Comparison of ENCODE assay signal across 14 mouse cellular contexts in the genomic region with DNA sequence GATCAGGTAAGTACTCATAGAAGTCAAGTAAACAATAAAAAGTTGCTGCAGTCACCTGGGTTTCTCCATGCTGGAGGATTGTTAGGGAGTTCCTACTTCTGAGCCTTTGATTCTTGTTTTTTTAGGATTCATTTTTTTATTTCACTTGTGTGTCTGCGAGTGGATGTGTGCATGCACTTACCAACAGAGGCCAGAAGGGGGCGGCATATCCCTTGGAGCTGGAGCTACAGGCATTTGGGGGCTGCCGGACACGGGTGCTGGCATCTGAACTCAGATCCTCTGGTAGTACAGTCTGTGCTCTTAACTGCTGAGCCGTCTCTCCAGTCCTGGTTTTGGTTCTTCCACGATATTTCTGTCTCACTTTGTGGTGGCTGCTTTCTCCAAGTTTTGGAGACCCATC. TPM values are rescaled to one million over a fixed set of nuclear protein-coding genes. Genes with fewer than 3 reads are reported as not detected.
DNase-seq lines count a peak whose midpoint lies in the region; ATAC-seq and TF ChIP-seq lines count a peak whose summit lies in the region.
"Had no signal": no experiment of that assay in that cellular context is flagged by ENCODE, and none has a peak within 500 bp of the region (broad histone marks: within the 10 kb centered on the region; RNA-seq: fewer than 3 reads in every experiment).

No protein-coding gene starts in this region.

- DNase-seq in 3T3-L1 (ENCODE audit: low read depth, low spot score): peak; percentile 9
- DNase-seq in heart, postnatal 10 days: no peak
- no peak for DNase-seq in urinary bladder, adult 2 months (ENCODE audit: low spot score)
- DNase-seq: gastrocnemius, postnatal 14 days; layer of hippocampus, postnatal 36 days; thymus, adult 2 months had no signal

- no peak for TF ChIP-seq POLR2A in ES-Bruce4 (IDR thresholded peaks at IDR 0.05; ENCODE audit: insufficient read depth, low read length)
- TF ChIP-seq POLR2A in embryonic fibroblast, embryonic 13.5 days (IDR thresholded peaks at IDR 0.05; ENCODE audit: low read depth, low read length): no peak

- no peaks in the 10 kb centered on the region for H3K36me3 ChIP-seq in intestine, postnatal 0 days (ENCODE audit: control insufficient read depth, insufficient read depth)
- no peaks in the 10 kb centered on the region for H3K36me3 ChIP-seq in intestine, embryonic 16.5 days (ENCODE audit: control insufficient read depth, insufficient read depth, low read length)
- H3K36me3 ChIP-seq in ES-Bruce4 (ENCODE audit: control insufficient read depth, insufficient read depth, low read length, poor library complexity, severe bottlenecking): no peaks in the 10 kb centered on the region
- H3K36me3 ChIP-seq: hindbrain, embryonic 15.5 days had no signal

- H3K4me3 ChIP-seq in intestine, postnatal 0 days (ENCODE audit: low read depth, low read length): no peak overlapping the region
- no peak overlapping the region for H3K4me3 ChIP-seq in intestine, embryonic 16.5 days (ENCODE audit: low read length)
- no peak overlapping the region for H3K4me3 ChIP-seq in ES-Bruce4 (ENCODE audit: low read depth, low read length)
- no peak overlapping the region for H3K4me3 ChIP-seq in embryonic fibroblast, embryonic 13.5 days (ENCODE audit: insufficient read depth, low read length)
- H3K4me3 ChIP-seq: hindbrain, embryonic 15.5 days had no signal

- intact Hi-C loops in heart, postnatal 10 days (cut with DNase I): no loop called here

- TF ChIP-seq CTCF in intestine, postnatal 0 days (IDR thresholded peaks at IDR 0.05; ENCODE audit: low read depth): peak; percentile 59
- TF ChIP-seq CTCF in ES-Bruce4 (IDR thresholded peaks at IDR 0.05; ENCODE audit: low read depth, low read length): peak; percentile 92
- 0 out of 2 replicates have a peak, but pooled peaks have one; percentile 4 for TF ChIP-seq CTCF in embryonic fibroblast, embryonic 13.5 days (IDR thresholded peaks at IDR 0.05; ENCODE audit: borderline replicate concordance, insufficient read depth, low read length)

- no peak for ATAC-seq in intestine, postnatal 0 days
- no peak for ATAC-seq in intestine, embryonic 16.5 days
- no peak for ATAC-seq in megakaryocyte progenitor cell, adult 5-6 weeks (replicated peaks; ENCODE audit: poor library complexity)

- WGBS in intestine, postnatal 0 days: 68% methylated on average over 6 of the region's 6 CpGs
- 64% methylated on average over 6 of the region's 6 CpGs for WGBS in intestine, embryonic 16.5 days

- H3K4me2 ChIP-seq in intestine, postnatal 0 days (replicated peaks; ENCODE audit: low read depth): no peak overlapping the region
- H3K4me2 ChIP-seq in intestine, embryonic 16.5 days (ENCODE audit: low read depth, low read length): no peak overlapping the region
- H3K4me2 ChIP-seq: hindbrain, embryonic 15.5 days had no signal

- H3K9me3 ChIP-seq in intestine, postnatal 0 days (ENCODE audit: control insufficient read depth): no peaks in the 10 kb centered on the region
- H3K9me3 ChIP-seq in intestine, embryonic 16.5 days (ENCODE audit: control insufficient read depth, low read length): no peaks in the 10 kb centered on the region
- no peaks in the 10 kb centered on the region for H3K9me3 ChIP-seq in ES-Bruce4 (replicated peaks; ENCODE audit: control insufficient read depth, insufficient read depth, low read length, poor library complexity, severe bottlenecking)
- H3K9me3 ChIP-seq: hindbrain, embryonic 15.5 days had no signal

- H3K27me3 ChIP-seq in intestine, postnatal 0 days (replicated peaks; ENCODE audit: control insufficient read depth, insufficient read depth, low read length): no peaks in the 10 kb centered on the region
- no peaks in the 10 kb centered on the region for H3K27me3 ChIP-seq in intestine, embryonic 16.5 days (replicated peaks; ENCODE audit: control insufficient read depth, insufficient read depth, low read length)
- no peaks in the 10 kb centered on the region for H3K27me3 ChIP-seq in ES-Bruce4 (ENCODE audit: control insufficient read depth, insufficient read depth, low read length, poor library complexity, severe bottlenecking)
- H3K27me3 ChIP-seq: hindbrain, embryonic 15.5 days had no signal

- no peaks in the 10 kb centered on the region for H3K4me1 ChIP-seq in intestine, postnatal 0 days (replicated peaks; ENCODE audit: control insufficient read depth, insufficient read depth, low read length)
- H3K4me1 ChIP-seq in intestine, embryonic 16.5 days (ENCODE audit: control insufficient read depth, insufficient read depth, low read length): no peaks in the 10 kb centered on the region
- H3K4me1 ChIP-seq in ES-Bruce4 (ENCODE audit: control insufficient read depth, insufficient read depth, low read length): peaks cover 7% of the 10 kb centered on the region
- no peaks in the 10 kb centered on the region for H3K4me1 ChIP-seq in embryonic fibroblast, embryonic 13.5 days (ENCODE audit: control insufficient read depth, insufficient read depth, low read length)
- H3K4me1 ChIP-seq: hindbrain, embryonic 15.5 days had no signal

- H3K27ac ChIP-seq in intestine, postnatal 0 days (ENCODE audit: low read depth, low read length): no peak overlapping the region
- H3K27ac ChIP-seq in intestine, embryonic 16.5 days (ENCODE audit: low read length): no peak overlapping the region
- H3K27ac ChIP-seq in ES-Bruce4 (ENCODE audit: insufficient read depth, low read length): no peak overlapping the region
- H3K27ac ChIP-seq in embryonic fibroblast, embryonic 13.5 days (ENCODE audit: insufficient read depth, low read length): no peak overlapping the region
- H3K27ac ChIP-seq: hindbrain, embryonic 15.5 days; macrophage had no signal

- no peak overlapping the region for H3K9ac ChIP-seq in intestine, postnatal 0 days (ENCODE audit: low read depth, low read length)
- no peak overlapping the region for H3K9ac ChIP-seq in intestine, embryonic 16.5 days (ENCODE audit: low read depth, low read length)
- no peak overlapping the region for H3K9ac ChIP-seq in ES-Bruce4 (ENCODE audit: low read depth, poor library complexity, severe bottlenecking)
- H3K9ac ChIP-seq: hindbrain, embryonic 15.5 days had no signal

- TF ChIP-seq EP300 in ES-Bruce4 (IDR thresholded peaks at IDR 0.05; ENCODE audit: insufficient read depth, low read depth, low read length): no peak

RNA-seq across cellular contexts. Expression of gene Nptx2, which starts 31.0 kb away (rescaled TPM):
- 2.0 and 2.2 TPM in 2 replicates for polyA plus RNA-seq in intestine, postnatal 0 days (2015; fragmentation: Nextera tagmentation; extraction: Ambion mirVana)
- 1.5 and 1.7 TPM in 2 replicates for polyA plus RNA-seq in intestine, embryonic 16.5 days (2015; fragmentation: Nextera tagmentation; extraction: Ambion mirVana)
- polyA plus RNA-seq in ES-Bruce4 (2011; ENCODE audit: insufficient read depth, insufficient read length, low read depth, missing spikeins): 5.9 and 7.8 TPM in 2 replicates
- polyA plus RNA-seq in embryonic fibroblast, embryonic 13.5 days (2011; ENCODE audit: insufficient read length, low read depth, missing spikeins): 9.9 and 11.5 TPM in 2 replicates
- total RNA-seq in megakaryocyte progenitor cell, adult 5-6 weeks (2015): not detected in 2 replicates
- not detected in 2 replicates for total RNA-seq in megakaryocyte progenitor cell, adult 5-6 weeks (2017)
- total RNA-seq in heart, postnatal 10 days (2021): under 1 TPM in 1 of 2 experiments, not detected in 1; 0.19 TPM
- 13.5 and 13.6 TPM in 2 replicates for polyA plus RNA-seq in urinary bladder, adult 2 months (2012; rRNA removed)
- total RNA-seq: common myeloid progenitor, adult 5-6 weeks had no signal

Comparison
In these comparisons a context has a peak if more than half of its experiments do, and no peak if none do; other contexts are left out.
1. CTCF ChIP-seq: peak in every context shown above with its lines; median percentile 92 in ES-Bruce4; 59 in intestine, postnatal 0 days; 4 in embryonic fibroblast, embryonic 13.5 days.